Mouse (Mus musculus) myocyte (in vitro differentiated cells): ENCODE measurements around the gene Atp13a3. TPM values are rescaled to one million over a fixed set of nuclear protein-coding genes. Genes with fewer than 3 reads are reported as not detected.

Experiments used
- H3K27me3 ChIP-seq: one replicate; pipeline ENCODE4 v1.6.1; 2011; ENCODE audit not compliant: control insufficient read depth, insufficient read depth, insufficient read length
- H3K36me3 ChIP-seq: one replicate; pipeline ENCODE4 v1.6.1; 2011; ENCODE audit not compliant: control insufficient read depth, insufficient read depth
- H3K4me2 ChIP-seq: one replicate; pipeline ENCODE4 v1.6.1; 2011; ENCODE audit warnings: low read depth, control low read depth
- H3K4me3 ChIP-seq: one replicate; pipeline ENCODE4 v1.5.1; 2011; ENCODE audit warnings: mild to moderate bottlenecking, control low read depth, moderate library complexity
- H3K79me2 ChIP-seq: one replicate; pipeline ENCODE4 v1.6.1; 2011; ENCODE audit not compliant: control insufficient read depth, insufficient read depth
- H3ac ChIP-seq: one replicate; pipeline ENCODE4 v1.6.1; 2011; ENCODE audit not compliant: control insufficient read depth, insufficient read length
- CEBPB ChIP-seq: IDR thresholded peaks from 2 replicates; pipeline ENCODE4 v1.6.1; 2011; ENCODE audit warnings: mild to moderate bottlenecking, moderate library complexity; ENCODE audit not compliant: poor library complexity, insufficient read depth, severe bottlenecking
- E2F4 ChIP-seq: IDR thresholded peaks from one replicate; pipeline ENCODE4 v1.6.1; 2011; ENCODE audit warnings: mild to moderate bottlenecking, control low read depth, moderate library complexity; ENCODE audit not compliant: insufficient read depth
- MAX ChIP-seq: IDR thresholded peaks from one replicate; pipeline ENCODE4 v1.6.1; 2011; ENCODE audit warnings: low read depth, mild to moderate bottlenecking, control low read depth
- MYOD1 ChIP-seq, 3 experiments: IDR thresholded peaks; one replicate each; pipeline ENCODE4 v1.6.1; 2011; ENCODE audit warnings: control low read depth in 2 of 3, low read depth in 2 of 3, mild to moderate bottlenecking in 2 of 3, moderate library complexity in 1 of 3; ENCODE audit not compliant: insufficient read length in 2 of 3, control insufficient read depth in 1 of 3
- MYOG ChIP-seq, 3 experiments: IDR thresholded peaks; one replicate each; pipeline ENCODE4 v1.6.1; 2011; ENCODE audit warnings: control low read depth in 2 of 3, low read depth in 2 of 3, mild to moderate bottlenecking in 2 of 3; ENCODE audit not compliant: insufficient read length in 2 of 3, control insufficient read depth in 1 of 3, insufficient read depth in 1 of 3
- POLR2A ChIP-seq: IDR thresholded peaks from one replicate; pipeline ENCODE4 v1.6.1; 2011; ENCODE audit warnings: low read depth, mild to moderate bottlenecking, control low read depth, moderate library complexity; ENCODE audit not compliant: insufficient read length
- POLR2AphosphoS2 ChIP-seq: IDR thresholded peaks from one replicate; pipeline ENCODE4 v1.6.1; 2011; ENCODE audit warnings: low read depth, control low read depth; ENCODE audit not compliant: insufficient read length
- REST ChIP-seq: IDR thresholded peaks from one replicate; pipeline ENCODE4 v1.6.1; 2011; ENCODE audit warnings: mild to moderate bottlenecking, control low read depth, moderate library complexity; ENCODE audit not compliant: insufficient read depth, insufficient read length
- SRF ChIP-seq: IDR thresholded peaks from one replicate; pipeline ENCODE4 v1.6.1; 2011; ENCODE audit warnings: low read depth; ENCODE audit not compliant: control insufficient read depth, insufficient read length
- TCF12 ChIP-seq: IDR thresholded peaks from one replicate; pipeline ENCODE4 v1.6.1; 2011; ENCODE audit warnings: mild to moderate bottlenecking, control low read depth; ENCODE audit not compliant: poor library complexity, insufficient read depth, severe bottlenecking
- TCF3 ChIP-seq: IDR thresholded peaks from one replicate; pipeline ENCODE4 v1.6.1; 2011; ENCODE audit warnings: low read depth, control low read depth; ENCODE audit not compliant: insufficient read length
- USF1 ChIP-seq: IDR thresholded peaks from one replicate; pipeline ENCODE4 v1.6.1; 2011; ENCODE audit warnings: low read depth, mild to moderate bottlenecking, control low read depth, moderate library complexity
- polyA plus RNA-seq: library from polyadenylated mRNA; unstranded; fragments of >200 nt; fragmentation: generic; extraction: Trizol; gene quantifications from one replicate; pipeline ENCODE4 v1.2.1, GENCODE M21; 2012; ENCODE audit warnings: missing spikeins

The Atp13a3 gene
- polyA plus RNA-seq, 1 experiment = 53.4 TPM

DNA sequence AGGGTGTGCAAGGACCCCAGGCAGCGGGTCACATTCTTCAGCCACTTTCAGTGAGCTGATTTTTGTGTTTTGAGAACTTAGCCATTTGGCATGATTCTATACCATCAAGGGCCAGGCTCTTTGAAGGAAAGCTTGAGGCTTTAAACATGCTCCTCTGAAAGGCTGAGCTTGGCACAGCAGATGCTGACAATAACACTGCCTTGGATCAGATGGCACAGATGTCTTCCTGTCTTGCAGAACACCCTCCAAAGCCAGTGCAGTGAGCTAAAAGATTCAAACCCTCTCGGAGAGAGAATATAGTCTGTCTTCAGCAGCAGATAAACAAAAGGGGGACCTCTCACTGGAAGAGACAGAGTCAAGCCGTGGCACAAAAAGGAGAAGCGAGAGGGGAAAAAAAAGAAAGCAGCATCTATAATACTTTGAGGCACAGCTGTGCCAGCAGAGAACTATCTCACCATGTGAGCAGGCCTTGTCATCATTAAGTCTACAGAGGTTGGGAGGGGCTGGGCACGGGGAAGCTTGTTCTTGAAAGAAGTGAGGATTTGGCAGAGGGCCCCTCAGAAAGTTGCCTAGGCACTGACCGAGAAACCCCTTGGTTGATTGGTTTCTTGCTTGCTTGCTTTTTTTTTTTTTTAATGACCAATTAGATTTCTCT lies 133.7 kb downstream of the Atp13a3 start:
- H3K4me2 ChIP-seq = no peak overlapping the region
- TF ChIP-seq MYOG (IDR thresholded peaks at IDR 0.05; ENCODE audit: control insufficient read depth in 1 of 3, insufficient read depth in 1 of 3, insufficient read length in 2 of 3, low read depth in 2 of 3) (no peak), E2F4 (no peak), TCF12 (no peak), REST (no peak), POLR2A (no peak), CEBPB (no peak), MYOD1 (IDR thresholded peaks at IDR 0.05; ENCODE audit: control insufficient read depth in 1 of 3, insufficient read length in 2 of 3, low read depth in 2 of 3) (no peak), USF1 (no peak), MAX (no peak)
- no peak overlapping the region for H3ac ChIP-seq
- H3K36me3 ChIP-seq = no peaks in the 10 kb centered on the region
- H3K27me3 ChIP-seq = no peaks in the 10 kb centered on the region
- no peaks in the 10 kb centered on the region for H3K79me2 ChIP-seq
- H3K4me3 ChIP-seq = no peak overlapping the region

DNA sequence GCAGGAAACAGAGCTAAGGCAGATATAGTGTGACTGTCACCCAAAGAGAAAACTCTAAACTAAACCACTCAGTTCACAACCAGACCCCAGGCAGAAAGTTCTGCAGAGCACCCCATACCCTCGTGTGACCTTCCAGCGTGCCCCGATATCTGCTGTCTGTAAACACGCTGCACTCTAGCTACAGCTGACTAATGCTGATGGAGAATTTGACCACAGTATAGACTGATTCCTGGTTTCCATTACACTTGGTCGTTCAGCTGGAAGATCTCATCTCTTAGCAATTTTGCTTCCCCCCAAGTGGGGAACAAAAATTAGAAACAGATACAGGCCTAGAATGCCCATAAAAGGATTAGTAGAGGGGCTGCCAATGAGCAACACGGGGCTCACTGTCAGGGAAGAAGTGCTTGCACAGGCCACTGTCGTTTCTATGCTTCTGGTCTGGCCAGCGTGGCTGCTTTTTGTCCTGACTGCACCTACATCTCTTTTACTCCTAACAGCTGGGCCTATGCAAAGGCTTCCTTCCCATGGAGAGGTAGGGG lies 134.5 kb downstream of the Atp13a3 start:
- Histone ChIP-seq H3ac (no peak overlapping the region), H3K4me2 (no peak overlapping the region)
- TF ChIP-seq SRF (peak; percentile 46), POLR2AphosphoS2 (no peak), TCF3 (no peak)

DNA sequence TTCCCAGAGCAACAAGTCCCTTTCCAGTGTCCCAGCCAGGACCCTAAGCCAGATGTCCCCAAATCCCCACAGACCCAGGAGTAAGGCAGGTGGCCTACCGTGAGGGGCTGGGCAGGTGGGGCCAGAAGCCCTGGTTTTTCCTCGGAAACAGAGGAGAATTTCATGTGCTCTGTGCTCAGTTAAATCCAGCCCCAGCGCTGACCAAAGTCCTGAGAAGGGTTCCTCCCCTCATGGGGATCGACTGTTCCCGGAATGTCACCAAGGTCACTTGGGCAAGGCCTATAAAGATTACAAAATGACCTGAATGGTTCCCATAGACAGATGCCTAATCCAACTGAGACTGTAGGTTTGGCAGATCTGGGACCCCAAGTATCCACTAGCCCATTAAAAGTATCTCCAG lies 138.4 kb downstream of the Atp13a3 start, which contains the start of gene Cpn2:
Gene Cpn2, minus strand, starts transcription at position 141 of the 400 bp plus-strand sequence.
- Histone ChIP-seq H3ac (no peak within 1 kb of the TSS), H3K4me3 (no peak within 1 kb of the TSS), H3K36me3 (no peaks in the 10 kb centered on the region), H3K79me2 (no peaks in the 10 kb centered on the region), H3K4me2 (no peak within 1 kb of the TSS), H3K27me3 (no peaks in the 10 kb centered on the region)
- TF ChIP-seq REST (no peak), SRF (no peak), E2F4 (no peak), CEBPB (no peak), POLR2A (no peak), MYOD1 (IDR thresholded peaks at IDR 0.05; ENCODE audit: control insufficient read depth in 1 of 3, insufficient read length in 2 of 3, low read depth in 2 of 3) (no peak), TCF3 (no peak), TCF12 (no peak), MYOG (IDR thresholded peaks at IDR 0.05; ENCODE audit: control insufficient read depth in 1 of 3, insufficient read depth in 1 of 3, insufficient read length in 2 of 3, low read depth in 2 of 3) (no peak), MAX (no peak), USF1 (no peak), POLR2AphosphoS2 (no peak)

More for the DNA sequence above, 134.5 kb downstream of the Atp13a3 start:
- H3K27me3 ChIP-seq = no peaks in the 10 kb centered on the region
- H3K36me3 ChIP-seq = no peaks in the 10 kb centered on the region
- no peaks in the 10 kb centered on the region for H3K79me2 ChIP-seq
- no peak overlapping the region for H3K4me3 ChIP-seq

DNA sequence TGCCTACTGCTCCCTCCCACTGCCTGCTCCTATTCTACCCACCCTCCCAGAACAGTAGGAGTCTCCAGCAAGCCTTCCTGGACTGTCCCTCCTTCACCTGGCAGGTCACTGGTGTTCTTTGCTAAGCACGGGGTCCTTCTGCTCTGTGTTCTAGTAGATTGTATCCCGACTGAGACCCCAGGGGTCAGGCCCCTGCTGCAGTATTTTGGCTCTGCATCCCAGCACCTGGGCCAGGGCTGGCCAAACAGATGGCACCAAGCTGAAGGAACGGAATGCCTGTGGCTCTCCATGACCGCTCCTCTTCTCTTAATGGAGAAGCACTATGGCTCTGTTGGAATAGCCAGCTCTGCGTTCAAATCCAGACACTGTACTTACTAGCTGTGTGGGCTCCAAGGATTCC lies 139.2 kb downstream of the Atp13a3 start:
- Histone ChIP-seq H3K27me3 (no peaks in the 10 kb centered on the region), H3K79me2 (no peaks in the 10 kb centered on the region), H3K36me3 (no peaks in the 10 kb centered on the region), H3K4me3 (no peak overlapping the region), H3ac (no peak overlapping the region), H3K4me2 (no peak overlapping the region)
- TF ChIP-seq TCF3 (no peak), POLR2AphosphoS2 (no peak), SRF (no peak), CEBPB (no peak), REST (no peak), MYOD1 (IDR thresholded peaks at IDR 0.05; ENCODE audit: control insufficient read depth in 1 of 3, insufficient read length in 2 of 3, low read depth in 2 of 3) (no peak)

DNA sequence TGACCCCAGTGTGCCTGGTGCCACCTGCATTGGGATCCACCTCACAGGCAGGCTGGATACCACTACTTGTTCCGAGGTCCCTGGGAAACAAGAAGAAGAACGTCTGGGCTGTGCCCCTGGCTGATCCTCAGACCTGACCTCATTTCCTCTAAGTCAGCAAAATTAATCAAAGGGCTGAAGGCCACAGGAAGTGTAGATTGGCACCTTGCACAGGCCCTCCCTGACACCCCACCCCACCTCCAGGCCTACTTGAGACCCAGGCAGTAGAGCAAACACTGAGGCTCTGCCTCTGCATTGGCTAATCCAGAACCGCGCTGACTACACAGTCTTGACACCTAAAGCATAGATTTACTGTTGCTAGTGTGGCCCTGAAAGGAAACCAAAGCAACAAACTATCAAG lies 140.2 kb downstream of the Atp13a3 start:
- TF ChIP-seq REST = no peak
- no peak for TF ChIP-seq POLR2A
- no peak for TF ChIP-seq MAX
- no peak for TF ChIP-seq CEBPB
- no peak for TF ChIP-seq MYOG (IDR thresholded peaks at IDR 0.05; ENCODE audit: control insufficient read depth in 1 of 3, insufficient read depth in 1 of 3, insufficient read length in 2 of 3, low read depth in 2 of 3)
- TF ChIP-seq USF1 = no peak
- TF ChIP-seq E2F4 = no peak
- no peak for TF ChIP-seq TCF3
- TF ChIP-seq MYOD1 (IDR thresholded peaks at IDR 0.05; ENCODE audit: control insufficient read depth in 1 of 3, insufficient read length in 2 of 3, low read depth in 2 of 3) = no peak
- no peak for TF ChIP-seq SRF
- TF ChIP-seq TCF12 = no peak
- TF ChIP-seq POLR2AphosphoS2 = no peak
- no peak overlapping the region for H3K4me2 ChIP-seq
- H3K4me3 ChIP-seq = no peak overlapping the region
- no peak overlapping the region for H3ac ChIP-seq
- H3K79me2 ChIP-seq = no peaks in the 10 kb centered on the region
- H3K36me3 ChIP-seq = no peaks in the 10 kb centered on the region
- no peaks in the 10 kb centered on the region for H3K27me3 ChIP-seq
